Mouse (Mus musculus) stomach, embryonic 15.5 days (tissue): ENCODE measurements at regions not wholly inside any gene's neighbourhood (a gene's known extent, or its start where the extent isn't known, plus 50 kb on each side); places are given as distances from the start of the nearest gene placed in this dataset.

Source experiments
- ATAC-seq: fragments of 200-750 bp; cut with Nextera tagmentation; 2 replicates; pipeline ENCODE4 v1.8.0; 2017; ENCODE audit warnings: low read depth, moderate number of reproducible peaks, moderate TSS enrichment; ENCODE audit not compliant: insufficient read depth, low FRiP score
- H3K27ac ChIP-seq: fragments of 300-500 bp; sonication (generic); 2 replicates; pipeline ENCODE4 v1.5.1; 2015; ENCODE audit warnings: mild to moderate bottlenecking, inconsistent platforms
- H3K27me3 ChIP-seq: fragments of 300-500 bp; sonication (generic); replicated peaks from 2 replicates; pipeline ENCODE4 v1.6.1; 2015; ENCODE audit warnings: inconsistent platforms
- H3K36me3 ChIP-seq: fragments of 300-500 bp; sonication (generic); 2 replicates; pipeline ENCODE4 v1.6.1; 2015; ENCODE audit warnings: inconsistent platforms
- H3K4me1 ChIP-seq: fragments of 300-500 bp; sonication (generic); 2 replicates; pipeline ENCODE4 v1.6.1; 2015; ENCODE audit warnings: inconsistent platforms
- H3K4me2 ChIP-seq: fragments of 300-500 bp; sonication (generic); 2 replicates; pipeline ENCODE4 v1.6.1; 2015; ENCODE audit warnings: mild to moderate bottlenecking, inconsistent platforms
- H3K4me3 ChIP-seq: fragments of 300-500 bp; sonication (generic); replicated peaks from 2 replicates; pipeline ENCODE4 v1.5.1; 2015; ENCODE audit warnings: inconsistent platforms
- H3K9ac ChIP-seq: fragments of 300-500 bp; sonication (generic); 2 replicates; pipeline ENCODE4 v1.6.1; 2015; ENCODE audit warnings: inconsistent platforms
- H3K9me3 ChIP-seq: fragments of 300-500 bp; sonication (generic); 2 replicates; pipeline ENCODE4 v1.6.1; 2016; ENCODE audit warnings: inconsistent platforms
- WGBS: fragments of 180-500 bp; shearing (Covaris S2); methylation state at CpG from one replicate; pipeline ENCODE4 v1.1.7; 2015; 5-methylcytosine and 5-hydroxymethylcytosine counted together

GRCm38 (mm10) chr11:79881812-79882211, 80.4 kb downstream of the Utp6 start:
- H3K27ac ChIP-seq: no peak overlapping the region
- H3K4me2 ChIP-seq: no peak overlapping the region
- H3K27me3 ChIP-seq: no peaks in the 10 kb centered on the region
- 38% methylated on average over 4 of the region's 4 CpGs for WGBS
- no peak overlapping the region for H3K4me3 ChIP-seq
- H3K9me3 ChIP-seq: no peaks in the 10 kb centered on the region
- no peaks in the 10 kb centered on the region for H3K36me3 ChIP-seq
- no peak for ATAC-seq
- H3K9ac ChIP-seq: no peak overlapping the region
- peaks cover 5% of the 10 kb centered on the region for H3K4me1 ChIP-seq

DNA sequence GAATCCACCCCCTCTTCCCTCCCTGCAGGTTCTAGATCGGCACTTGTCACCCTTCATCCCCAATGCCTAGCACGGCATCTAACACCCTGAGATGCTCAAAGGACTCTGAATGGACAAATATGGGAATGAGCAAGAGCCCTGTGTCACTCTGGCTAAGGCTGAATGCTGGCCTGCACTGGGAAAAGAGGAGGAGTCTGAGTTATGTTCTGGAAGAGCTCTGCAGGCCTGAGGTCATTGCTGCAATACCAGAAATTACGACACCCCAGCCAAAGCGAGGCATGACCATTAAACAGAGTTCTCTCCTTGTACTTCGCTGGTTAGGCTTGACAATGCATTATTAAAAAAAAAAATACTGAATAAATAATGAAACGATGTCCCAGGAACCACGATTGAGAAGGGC, 84.1 kb downstream of the Utp6 start:
- H3K9ac ChIP-seq: no peak overlapping the region
- ATAC-seq: no peak
- no peak overlapping the region for H3K4me2 ChIP-seq
- H3K4me1 ChIP-seq: peaks cover 5% of the 10 kb centered on the region
- no peaks in the 10 kb centered on the region for H3K27me3 ChIP-seq
- H3K9me3 ChIP-seq: no peaks in the 10 kb centered on the region
- WGBS: 63% methylated on average over 7 of the region's 7 CpGs
- peak overlapping the region; percentile 71; the same call in 1 of the 2 replicates for H3K27ac ChIP-seq
- H3K4me3 ChIP-seq: no peak overlapping the region
- no peaks in the 10 kb centered on the region for H3K36me3 ChIP-seq

DNA sequence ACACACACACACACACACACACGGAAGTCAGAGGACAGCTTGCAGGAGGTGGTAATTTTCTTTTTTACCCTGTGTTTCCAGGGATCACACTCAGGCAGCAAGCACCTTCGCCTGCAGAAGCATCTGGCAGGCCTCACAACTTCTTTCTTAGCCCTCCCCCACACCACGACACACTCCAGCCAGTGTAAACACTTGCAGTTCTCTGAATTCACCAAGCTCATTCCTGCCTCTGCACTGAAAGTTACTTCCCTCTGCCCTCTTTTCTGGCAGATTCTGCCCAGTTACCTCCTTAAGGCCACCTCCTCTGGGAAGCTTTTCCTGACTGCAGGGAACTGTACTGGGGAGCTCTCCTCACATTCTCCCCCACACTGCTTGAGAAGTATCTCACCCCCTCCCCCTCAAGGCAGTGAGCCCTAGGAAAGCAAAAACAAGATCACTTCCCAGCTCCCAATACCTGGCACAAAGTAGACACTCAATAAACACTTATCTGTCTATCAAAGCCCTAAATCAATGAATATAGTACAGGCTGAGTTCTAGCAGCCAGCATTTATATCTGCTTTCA, 84.9 kb downstream of the Utp6 start:
- H3K9ac ChIP-seq: no peak overlapping the region
- H3K27ac ChIP-seq: peak overlapping the region; percentile 71
- H3K36me3 ChIP-seq: no peaks in the 10 kb centered on the region
- no peaks in the 10 kb centered on the region for H3K27me3 ChIP-seq
- H3K9me3 ChIP-seq: no peaks in the 10 kb centered on the region
- H3K4me3 ChIP-seq: no peak overlapping the region
- 17% methylated on average over 3 of the region's 3 CpGs for WGBS
- peak; percentile 65; the same call in 1 of the 2 replicates for ATAC-seq
- H3K4me1 ChIP-seq: peaks cover 5% of the 10 kb centered on the region
- H3K4me2 ChIP-seq: no peak overlapping the region

DNA sequence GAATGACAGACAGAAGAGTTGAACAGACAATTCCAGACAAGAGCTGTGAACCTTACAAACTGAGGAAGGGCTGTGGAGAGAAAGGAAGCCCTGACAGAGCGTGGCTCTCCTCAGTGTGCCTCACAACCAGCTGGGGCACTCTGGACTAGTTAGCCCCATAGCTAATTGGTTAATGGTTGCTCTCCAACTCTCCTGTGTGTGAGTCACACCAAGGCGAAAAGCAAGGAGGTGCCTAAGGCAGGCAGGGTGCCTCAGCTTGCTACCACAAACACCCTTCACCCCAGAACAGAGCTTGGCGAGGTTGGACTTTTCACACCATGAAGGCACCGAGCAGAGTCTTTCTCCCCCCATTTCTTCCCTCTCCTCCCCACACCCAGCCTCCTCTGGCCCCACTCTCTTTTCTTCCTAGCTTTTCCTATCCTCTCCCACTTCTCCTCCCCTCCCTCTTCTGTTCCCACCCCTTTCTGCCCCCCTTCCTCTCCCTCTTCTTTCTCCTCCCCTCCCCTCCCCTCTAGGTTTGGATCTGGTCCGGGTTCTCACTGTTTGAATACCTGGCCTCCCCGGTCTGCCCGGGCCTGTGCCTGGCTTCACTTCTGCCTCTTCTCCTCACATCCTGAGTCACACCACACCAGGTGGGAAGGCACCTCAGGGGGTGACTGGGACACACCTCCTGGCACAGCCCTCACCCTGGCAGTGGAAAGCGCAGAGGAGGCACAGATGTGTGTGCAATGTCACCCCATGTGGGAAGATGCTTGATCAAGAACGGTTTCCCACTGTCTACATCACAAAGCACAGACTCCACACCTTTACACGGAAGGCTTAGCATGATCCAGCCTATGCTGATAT, 90.2 kb downstream of the Utp6 start:
- H3K4me2 ChIP-seq: no peak overlapping the region
- H3K36me3 ChIP-seq: no peaks in the 10 kb centered on the region
- no peak overlapping the region for H3K27ac ChIP-seq
- no peak overlapping the region for H3K4me3 ChIP-seq
- 87% methylated on average over 10 of the region's 10 CpGs for WGBS
- H3K9me3 ChIP-seq: no peaks in the 10 kb centered on the region
- no peak for ATAC-seq
- peaks cover 4% of the 10 kb centered on the region; the same call in 1 of the 2 replicates for H3K4me1 ChIP-seq
- no peaks in the 10 kb centered on the region for H3K27me3 ChIP-seq
- H3K9ac ChIP-seq: no peak overlapping the region

GRCm38 (mm10) chr11:79870189-79870588, 92.0 kb downstream of the Utp6 start:
- Histone ChIP-seq H3K4me1 (peaks cover 8% of the 10 kb centered on the region; the same call in 1 of the 2 replicates), H3K27ac (peak overlapping the region; percentile 8; the same call in 1 of the 2 replicates), H3K9ac (no peak overlapping the region), H3K27me3 (no peaks in the 10 kb centered on the region), H3K4me3 (no peak overlapping the region), H3K9me3 (no peaks in the 10 kb centered on the region), H3K36me3 (no peaks in the 10 kb centered on the region), H3K4me2 (no peak overlapping the region)
- WGBS: 34% methylated on average over 5 of the region's 5 CpGs
- ATAC-seq: no peak

DNA sequence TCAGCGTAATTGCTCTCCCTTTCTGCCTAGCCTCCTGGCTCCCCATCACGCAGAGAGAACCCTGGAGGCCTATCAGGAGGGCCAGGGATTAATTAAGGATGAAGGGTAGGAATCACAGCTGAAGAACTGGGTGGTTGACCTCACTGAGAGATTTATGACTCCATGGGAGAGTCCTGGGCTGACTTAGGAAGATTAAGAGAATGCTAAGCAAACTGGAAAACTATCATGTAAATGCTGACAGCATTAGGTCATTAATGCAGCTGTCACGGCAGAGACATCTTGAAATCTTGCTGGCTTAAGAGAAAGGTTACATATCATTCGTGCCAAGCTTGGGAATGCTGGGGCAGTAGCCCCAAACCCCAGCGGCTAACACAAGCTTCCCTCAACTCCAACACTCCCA, 93.2 kb downstream of the Utp6 start:
- no peak for ATAC-seq
- H3K27me3 ChIP-seq: no peaks in the 10 kb centered on the region
- no peaks in the 10 kb centered on the region for H3K36me3 ChIP-seq
- H3K4me2 ChIP-seq: no peak overlapping the region
- WGBS: 61% methylated on average over 5 of the region's 5 CpGs
- no peak overlapping the region for H3K27ac ChIP-seq
- no peak overlapping the region for H3K9ac ChIP-seq
- no peaks in the 10 kb centered on the region for H3K9me3 ChIP-seq
- H3K4me3 ChIP-seq: no peak overlapping the region
- H3K4me1 ChIP-seq: peaks cover 17% of the 10 kb centered on the region; the same call in 1 of the 2 replicates

DNA sequence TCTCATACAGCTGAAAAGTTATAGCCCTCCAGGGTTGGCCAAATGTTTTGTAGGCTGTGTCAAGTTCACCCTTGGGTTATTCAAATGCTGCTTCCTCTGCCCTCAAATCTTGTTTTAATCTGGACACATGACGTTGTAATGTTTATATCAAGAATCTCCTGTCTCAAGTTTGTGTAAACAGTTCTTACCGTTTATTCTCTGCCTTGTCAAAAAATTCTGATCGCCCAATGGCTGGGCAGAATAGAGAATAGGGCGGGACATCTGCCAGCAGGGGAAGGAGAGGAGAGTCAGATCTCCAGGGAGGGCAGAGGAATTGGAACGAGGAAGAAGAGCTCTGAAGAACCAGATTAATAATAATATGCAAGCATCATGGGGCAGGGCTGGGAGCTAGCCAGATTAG, 97.4 kb downstream of the Utp6 start:
- H3K27me3 ChIP-seq: no peaks in the 10 kb centered on the region
- H3K9ac ChIP-seq: no peak overlapping the region
- peaks cover 14% of the 10 kb centered on the region; the same call in 1 of the 2 replicates for H3K4me1 ChIP-seq
- H3K9me3 ChIP-seq: no peaks in the 10 kb centered on the region
- H3K27ac ChIP-seq: no peak overlapping the region
- no peak overlapping the region for H3K4me3 ChIP-seq
- H3K4me2 ChIP-seq: no peak overlapping the region
- 28% methylated on average over 5 of the region's 5 CpGs for WGBS
- ATAC-seq: no peak
- no peaks in the 10 kb centered on the region for H3K36me3 ChIP-seq

GRCm38 (mm10) chr11:79863487-79864175, 98.6 kb downstream of the Utp6 start:
- Histone ChIP-seq H3K36me3 (no peaks in the 10 kb centered on the region), H3K27ac (no peak overlapping the region), H3K27me3 (no peaks in the 10 kb centered on the region), H3K9me3 (no peaks in the 10 kb centered on the region), H3K4me3 (no peak overlapping the region), H3K9ac (no peak overlapping the region), H3K4me1 (0 out of 2 replicates have a peak, but pooled peaks cover 13% of the 10 kb centered on the region), H3K4me2 (no peak overlapping the region)
- 85% methylated on average over 14 of the region's 14 CpGs for WGBS
- no peak for ATAC-seq

DNA sequence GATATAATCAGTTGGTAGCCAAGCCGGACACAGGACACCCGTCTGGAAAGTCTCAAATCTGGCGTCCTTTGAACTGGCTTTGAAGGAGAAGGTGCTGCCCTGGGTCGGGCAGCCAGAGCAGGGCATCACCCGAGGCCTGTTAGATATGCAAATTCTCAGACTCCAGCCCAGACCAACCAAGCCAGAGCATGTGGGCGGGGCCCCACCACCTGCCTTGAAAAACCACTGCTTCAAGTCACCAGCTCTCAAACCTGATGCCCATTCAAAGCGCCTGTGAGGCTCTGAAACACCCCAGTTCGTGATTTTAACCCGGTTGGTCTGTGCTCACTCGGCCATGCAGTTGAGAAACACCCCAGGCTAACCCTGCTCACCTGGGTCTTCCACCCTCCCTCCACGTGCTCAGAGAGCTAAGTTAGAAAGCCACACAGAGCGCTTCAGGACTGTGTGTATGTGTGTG, 101.6 kb downstream of the Utp6 start:
- 0 out of 2 replicates have a peak, but pooled peaks have one; percentile 36 for ATAC-seq
- H3K36me3 ChIP-seq: no peaks in the 10 kb centered on the region
- no peak overlapping the region for H3K9ac ChIP-seq
- H3K4me3 ChIP-seq: no peak overlapping the region
- H3K9me3 ChIP-seq: no peaks in the 10 kb centered on the region
- no peak overlapping the region for H3K4me2 ChIP-seq
- 36% methylated on average over 12 of the region's 12 CpGs for WGBS
- no peak overlapping the region for H3K27ac ChIP-seq
- no peaks in the 10 kb centered on the region for H3K27me3 ChIP-seq
- H3K4me1 ChIP-seq: 0 out of 2 replicates have a peak, but pooled peaks cover 13% of the 10 kb centered on the region

GRCm38 (mm10) chr11:79856376-79856775, 105.8 kb downstream of the Utp6 start:
- Histone ChIP-seq H3K36me3 (no peaks in the 10 kb centered on the region), H3K27me3 (no peaks in the 10 kb centered on the region), H3K27ac (no peak overlapping the region), H3K4me3 (no peak overlapping the region), H3K4me2 (no peak overlapping the region), H3K9ac (no peak overlapping the region), H3K4me1 (no peaks in the 10 kb centered on the region), H3K9me3 (no peaks in the 10 kb centered on the region)
- 74% methylated on average over 5 of the region's 5 CpGs for WGBS
- ATAC-seq: no peak

DNA sequence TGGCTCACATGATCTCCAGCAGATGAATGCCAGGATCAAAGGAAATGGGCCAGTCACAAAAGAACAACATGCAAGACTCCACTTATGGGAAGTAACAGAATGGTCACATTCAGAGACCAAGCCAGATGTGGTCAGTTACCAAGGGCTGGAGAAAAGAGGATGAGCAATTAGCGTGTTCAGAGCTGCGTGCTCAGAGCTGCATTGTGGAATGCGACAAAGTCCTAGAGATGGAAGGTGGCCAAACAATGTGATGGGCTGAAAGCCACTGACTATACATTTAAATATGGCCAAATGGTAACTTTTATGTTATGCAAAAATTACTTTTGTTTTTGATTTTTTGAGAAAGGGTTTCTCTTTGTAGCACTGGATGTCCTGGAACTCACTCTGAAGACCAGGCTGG, 112.6 kb downstream of the Utp6 start:
- Histone ChIP-seq H3K36me3 (no peaks in the 10 kb centered on the region), H3K4me2 (no peak overlapping the region), H3K27me3 (no peaks in the 10 kb centered on the region), H3K27ac (no peak overlapping the region), H3K4me1 (0 out of 2 replicates have a peak, but pooled peaks cover 4% of the 10 kb centered on the region), H3K9ac (no peak overlapping the region), H3K9me3 (no peaks in the 10 kb centered on the region), H3K4me3 (no peak overlapping the region)
- no peak for ATAC-seq
- 51% methylated on average over 3 of the region's 3 CpGs for WGBS

DNA sequence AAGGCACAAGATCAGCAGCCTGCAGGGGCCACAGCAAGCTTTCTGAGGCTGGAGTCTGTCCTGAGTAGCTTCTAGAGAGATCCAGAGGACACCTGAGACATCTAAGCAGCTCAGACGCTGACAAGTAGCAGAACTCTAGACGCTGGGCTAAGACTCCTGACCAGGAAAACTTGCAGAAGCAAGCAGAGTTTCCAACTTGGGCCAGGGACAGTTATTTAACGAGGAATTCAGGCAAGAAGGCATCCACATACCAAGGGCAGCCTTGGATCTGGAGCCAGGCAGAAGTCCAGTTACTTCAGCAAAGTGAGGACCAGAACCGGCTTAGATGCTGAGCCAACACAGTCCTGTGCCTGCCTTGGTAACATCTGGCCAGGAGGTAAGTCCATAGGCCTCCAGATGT, 117.8 kb downstream of the Utp6 start:
- no peak overlapping the region for H3K9ac ChIP-seq
- H3K4me3 ChIP-seq: no peak overlapping the region
- 0 out of 2 replicates have a peak, but pooled peaks cover 2% of the 10 kb centered on the region for H3K4me1 ChIP-seq
- no peak overlapping the region for H3K4me2 ChIP-seq
- H3K27me3 ChIP-seq: no peaks in the 10 kb centered on the region
- no peaks in the 10 kb centered on the region for H3K36me3 ChIP-seq
- no peak for ATAC-seq
- no peaks in the 10 kb centered on the region for H3K9me3 ChIP-seq
- 77% methylated on average over 4 of the region's 4 CpGs for whole genome bisulfite sequencing
- H3K27ac ChIP-seq: no peak overlapping the region
